Mouse (Mus musculus): ENCODE measurements around the gene Josd2. TPM values are rescaled to one million over a fixed set of nuclear protein-coding genes. Genes with fewer than 3 reads are reported as not detected.

The Josd2 gene
- total and polyA plus RNA-seq, 3 experiments = 33.9 to 57.7 (median 54.8) TPM

DNA sequence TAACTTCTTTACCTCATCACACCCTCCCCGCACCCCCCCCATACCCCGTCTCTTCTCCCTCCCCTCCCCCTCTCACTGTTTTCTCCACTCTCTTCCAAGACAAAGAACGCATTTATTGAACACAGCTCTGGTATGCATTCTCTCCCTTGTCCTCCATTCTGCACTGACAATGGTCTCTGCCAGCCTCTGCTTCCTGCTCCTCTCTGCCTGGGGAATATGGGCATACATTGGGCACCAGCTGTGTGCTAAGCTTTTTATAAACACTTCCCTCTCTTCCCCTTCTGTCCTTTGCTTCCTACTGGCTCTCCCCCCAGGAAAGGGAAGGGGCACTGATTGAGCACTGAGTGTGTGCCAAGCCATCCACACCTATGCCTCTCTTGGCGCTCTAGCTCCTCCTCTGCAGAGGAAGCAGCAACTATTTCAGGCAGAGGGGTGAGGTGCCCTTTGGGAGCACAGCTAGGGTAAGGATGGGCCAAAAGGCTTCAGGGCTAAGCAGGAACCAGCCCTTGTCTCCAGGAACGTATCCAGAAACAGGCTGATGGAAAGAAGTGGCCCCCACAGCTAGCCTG lies 7.3 kb downstream of the Josd2 start:
- H3K36me3 ChIP-seq (replicated peaks in 1 of 2; ENCODE audit: control insufficient read depth in 1 of 2, insufficient read depth in 1 of 2, low read length in 1 of 2) = peaks cover 4 to 18% of the 10 kb centered on the region in 2 experiments
- DNase-seq (ENCODE audit: extremely low read depth) = no peak
- H3K27me3 ChIP-seq (replicated peaks) = peaks cover 50% of the 10 kb centered on the region
- in situ Hi-C loops (cut with MboI; ENCODE audit: low pct_ligation_motif_present, low pct_unique_long_range_greater_than_20kb, low sequenced_read_pairs) (no loop called here), dilution Hi-C loops (cut with MboI; ENCODE audit: extremely low pct_ligation_motif_present, extremely low pct_unique_long_range_greater_than_20kb, low sequenced_read_pairs) (no loop called here)
- no peaks in the 10 kb centered on the region for H3K79me2 ChIP-seq (replicated peaks; ENCODE audit: control insufficient read depth, extremely low read depth, insufficient read depth, poor library complexity, severe bottlenecking)
- H3K4me1 ChIP-seq (ENCODE audit: control insufficient read depth in 1 of 2, insufficient read depth in 2 of 2) = peaks cover 4 to 15% of the 10 kb centered on the region in 2 experiments; a peak in 2 of 4 replicates
- H3K9ac ChIP-seq (ENCODE audit: insufficient read depth, low read depth) = no peak overlapping the region
- TF ChIP-seq MYC (IDR thresholded peaks at IDR 0.05; ENCODE audit: low read depth, low read length) (no peak), RAD21 (IDR thresholded peaks at IDR 0.05; ENCODE audit: low read depth, low read length) (no peak), ZC3H11A (IDR thresholded peaks at IDR 0.05; ENCODE audit: low read depth, low read length) (no peak), CHD1 (IDR thresholded peaks at IDR 0.05; ENCODE audit: low read depth, low read length) (no peak), GABPA (IDR thresholded peaks at IDR 0.05; ENCODE audit: insufficient replicate concordance, low read depth, low read length) (no peak), HCFC1 (IDR thresholded peaks at IDR 0.05; ENCODE audit: low read depth, low read length) (no peak), SMC3 (IDR thresholded peaks at IDR 0.05; ENCODE audit: low read depth, low read length) (no peak)
- no peaks in the 10 kb centered on the region for H3K9me3 ChIP-seq (replicated peaks; ENCODE audit: low read length)
- no peak overlapping the region for H3K4me3 ChIP-seq (replicated peaks in 1 of 3; ENCODE audit: low read depth in 2 of 3, low read length in 2 of 3, poor library complexity in 1 of 3)
- no peak overlapping the region for H3K4me2 ChIP-seq (ENCODE audit: insufficient read depth, low read depth, poor library complexity, severe bottlenecking)
- no peak overlapping the region for H3K27ac ChIP-seq (ENCODE audit: insufficient read depth, low read depth)

DNA sequence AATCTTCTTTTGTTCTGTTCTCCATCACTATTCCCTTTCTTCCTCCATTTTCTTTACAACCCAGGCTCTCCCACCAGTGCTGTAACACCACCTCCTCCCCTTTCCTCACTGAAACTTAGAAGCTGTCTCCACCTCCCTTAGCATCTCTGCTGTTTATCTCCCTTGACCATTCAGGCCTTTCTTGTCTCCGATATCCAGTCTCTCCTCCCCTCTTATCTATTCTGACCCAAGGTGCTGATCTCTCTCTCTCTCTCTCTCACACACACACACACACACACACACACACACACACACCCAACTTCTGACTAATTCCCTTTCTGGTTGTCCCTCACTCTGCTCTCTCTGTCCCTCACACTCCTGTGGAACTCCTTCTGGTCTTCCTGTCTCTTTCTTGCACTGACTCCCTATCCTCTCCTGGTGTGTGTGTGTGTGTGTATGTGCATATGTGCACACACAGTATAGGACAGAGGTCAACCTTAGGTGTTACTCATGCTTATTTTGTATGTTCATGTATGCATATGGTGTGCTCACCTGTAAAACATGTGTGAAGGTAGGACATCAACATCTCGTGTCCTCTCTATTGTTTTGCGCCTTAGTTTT lies 15.2 kb downstream of the Josd2 start:
- H3K9me3 ChIP-seq (replicated peaks; ENCODE audit: low read length) = no peaks in the 10 kb centered on the region
- in situ Hi-C loops (cut with MboI; ENCODE audit: low pct_ligation_motif_present, low pct_unique_long_range_greater_than_20kb, low sequenced_read_pairs) (loop anchor here (10.0 kb wide), 1 partner anchor 98 kb away; the partner anchor contains the start of genes 1700008O03Rik and Syt3), dilution Hi-C loops (cut with MboI; ENCODE audit: extremely low pct_ligation_motif_present, extremely low pct_unique_long_range_greater_than_20kb, low sequenced_read_pairs) (no loop called here)
- H3K27ac ChIP-seq (ENCODE audit: insufficient read depth, low read depth) = no peak overlapping the region
- H3K27me3 ChIP-seq (replicated peaks) = peaks cover 40% of the 10 kb centered on the region
- H3K4me3 ChIP-seq (replicated peaks in 1 of 3; ENCODE audit: low read depth in 2 of 3, low read length in 2 of 3, poor library complexity in 1 of 3) = no peak overlapping the region
- no peak overlapping the region for H3K4me2 ChIP-seq (ENCODE audit: insufficient read depth, low read depth, poor library complexity, severe bottlenecking)
- no peaks in the 10 kb centered on the region for H3K4me1 ChIP-seq (ENCODE audit: control insufficient read depth in 1 of 2, insufficient read depth in 2 of 2)
- DNase-seq (ENCODE audit: extremely low read depth) = no peak
- no peaks in the 10 kb centered on the region for H3K79me2 ChIP-seq (replicated peaks; ENCODE audit: control insufficient read depth, extremely low read depth, insufficient read depth, poor library complexity, severe bottlenecking)
- H3K9ac ChIP-seq (ENCODE audit: insufficient read depth, low read depth) = no peak overlapping the region
- peaks cover 0 to 22% of the 10 kb centered on the region in 2 experiments for H3K36me3 ChIP-seq (replicated peaks in 1 of 2; ENCODE audit: control insufficient read depth in 1 of 2, insufficient read depth in 1 of 2, low read length in 1 of 2)
- no peak for TF ChIP-seq MXI1 (IDR thresholded peaks at IDR 0.05; ENCODE audit: low read depth, low read length)
- TF ChIP-seq CHD2 (IDR thresholded peaks at IDR 0.05; ENCODE audit: low read length) = no peak
- TF ChIP-seq PAX5 (IDR thresholded peaks at IDR 0.05; ENCODE audit: low read length) = no peak
- TF ChIP-seq E2F4 (IDR thresholded peaks at IDR 0.05; ENCODE audit: insufficient replicate concordance, low read depth, low read length) = no peak
- no peak for TF ChIP-seq GABPA (IDR thresholded peaks at IDR 0.05; ENCODE audit: insufficient replicate concordance, low read depth, low read length)
- TF ChIP-seq CTCF (conservative IDR thresholded peaks at IDR 0.05 in 1 of 2, IDR thresholded peaks at IDR 0.05 in 1 of 2; ENCODE audit: low read depth in 2 of 2, low read length in 2 of 2) = no peak
- no peak for TF ChIP-seq POLR2AphosphoS2 (IDR thresholded peaks at IDR 0.05; ENCODE audit: low read depth, low read length)
- TF ChIP-seq TCF12 (IDR thresholded peaks at IDR 0.05; ENCODE audit: low read depth, low read length) = no peak
- no peak for TF ChIP-seq ZMIZ1 (IDR thresholded peaks at IDR 0.05; ENCODE audit: low read depth, low read length)
- TF ChIP-seq RAD21 (IDR thresholded peaks at IDR 0.05; ENCODE audit: low read depth, low read length) = no peak

Data from CH12.LX (cell line).